Mouse (Mus musculus) heart, postnatal 0 days (tissue): ENCODE measurements around the gene Farp1. TPM values are rescaled to one million over a fixed set of nuclear protein-coding genes. Genes with fewer than 3 reads are reported as not detected.

Experiments
- ATAC-seq: fragments of 200-750 bp; cut with Nextera tagmentation; 2 replicates; pipeline ENCODE4 v1.8.0; 2017; ENCODE audit warnings: low read depth, moderate number of reproducible peaks, moderate library complexity; ENCODE audit not compliant: insufficient read depth
- DNase-seq: peaks from one replicate; pipeline ENCODE4 v3.0.0-alpha.2; 2016; ENCODE audit warnings: low spot score
- H3K27ac ChIP-seq: fragments of 300-500 bp; sonication (generic); 2 replicates; pipeline ENCODE4 v1.5.1; 2014; ENCODE audit warnings: low read depth, mild to moderate bottlenecking
- H3K27me3 ChIP-seq: fragments of 300-500 bp; sonication (generic); 2 replicates; pipeline ENCODE4 v1.6.1; 2014; ENCODE audit warnings: low read length, mixed read lengths; ENCODE audit not compliant: control insufficient read depth, insufficient read depth
- H3K36me3 ChIP-seq: fragments of 300-500 bp; sonication (generic); replicated peaks from 2 replicates; pipeline ENCODE4 v1.6.1; 2014; ENCODE audit warnings: low read length, mixed read lengths; ENCODE audit not compliant: control insufficient read depth, insufficient read depth
- H3K4me1 ChIP-seq: fragments of 300-500 bp; sonication (generic); 2 replicates; pipeline ENCODE4 v1.6.1; 2014; ENCODE audit warnings: antibody characterized with exemption; ENCODE audit not compliant: control insufficient read depth, insufficient read depth
- H3K4me2 ChIP-seq: fragments of 300-500 bp; sonication (generic); 2 replicates; pipeline ENCODE4 v1.6.1; 2014; ENCODE audit warnings: low read depth, mild to moderate bottlenecking, low read length, moderate library complexity
- H3K4me3 ChIP-seq: fragments of 300-500 bp; sonication (generic); 2 replicates; pipeline ENCODE4 v1.5.1; 2014; ENCODE audit warnings: low read depth, low read length
- H3K9ac ChIP-seq: fragments of 300-500 bp; sonication (generic); replicated peaks from 2 replicates; pipeline ENCODE4 v1.6.1; 2014; ENCODE audit warnings: low read depth, low read length, mixed read lengths
- H3K9me3 ChIP-seq: fragments of 300-500 bp; sonication (generic); replicated peaks from 2 replicates; pipeline ENCODE4 v1.6.1; 2016; ENCODE audit warnings: low read length; ENCODE audit not compliant: control insufficient read depth
- CTCF ChIP-seq: IDR thresholded peaks from 2 replicates; pipeline ENCODE4 v1.5.1; 2016; ENCODE audit warnings: antibody characterized with exemption, control low read depth, low read depth
- EP300 ChIP-seq: IDR thresholded peaks from 2 replicates; pipeline ENCODE4 v1.6.1; 2016; ENCODE audit warnings: antibody characterized with exemption, low read depth
- WGBS: fragments of 180-500 bp; shearing (Covaris S2); extraction: QIAGEN DNeasy Blood & Tissue Kit; methylation state at CpG from one replicate; pipeline ENCODE4 v1.1.7; 2014; 5-methylcytosine and 5-hydroxymethylcytosine counted together
- polyA plus RNA-seq: library from polyadenylated mRNA; unstranded; fragments of >200 nt; fragmentation: Nextera tagmentation; extraction: Ambion mirVana; gene quantifications from 2 replicates; pipeline ENCODE4 v1.2.1, GENCODE M21; 2015
- total RNA-seq: library from RNA; depleted of rRNA; stranded (reverse); fragments of >200 nt; gene quantifications from 2 replicates; pipeline ENCODE4 v1.2.3, GENCODE M21; 2014; ENCODE audit warnings: low replicate concordance

The Farp1 gene
- total and polyA plus RNA-seq, 2 experiments from 2014 or later, result 5.4 to 14.9 TPM

GRCm38 (mm10) chr14:121285379-121286120, 250.6 kb downstream of the Farp1 start:
- DNase-seq (no peak), ATAC-seq (no peak)
- H3K4me3 ChIP-seq, result no peak overlapping the region
- H3K27me3 ChIP-seq, result no peaks in the 10 kb centered on the region
- H3K27ac ChIP-seq, result no peak overlapping the region
- no peak overlapping the region for H3K4me2 ChIP-seq
- TF ChIP-seq CTCF (peak; percentile 30), EP300 (no peak)
- H3K9ac ChIP-seq, result no peak overlapping the region
- H3K9me3 ChIP-seq, result no peaks in the 10 kb centered on the region
- 92% methylated on average over 14 of the region's 14 CpGs for WGBS
- H3K36me3 ChIP-seq, result peaks cover 76% of the 10 kb centered on the region
- H3K4me1 ChIP-seq, result peaks cover 7% of the 10 kb centered on the region; the same call in 1 of the 2 replicates

GRCm38 (mm10) chr14:121291881-121292280, 256.9 kb downstream of the Farp1 start:
- H3K9ac ChIP-seq, result no peak overlapping the region
- no peak overlapping the region for H3K4me3 ChIP-seq
- TF ChIP-seq EP300 (no peak), CTCF (no peak)
- H3K27me3 ChIP-seq, result no peaks in the 10 kb centered on the region
- peaks cover 76% of the 10 kb centered on the region for H3K36me3 ChIP-seq
- H3K27ac ChIP-seq, result no peak overlapping the region
- ATAC-seq (no peak), DNase-seq (no peak)
- WGBS, result 91% methylated on average over 8 of the region's 8 CpGs
- H3K4me2 ChIP-seq, result no peak overlapping the region
- H3K9me3 ChIP-seq, result no peaks in the 10 kb centered on the region
- H3K4me1 ChIP-seq, result no peaks in the 10 kb centered on the region

GRCm38 (mm10) chr14:121292391-121292790, 257.4 kb downstream of the Farp1 start:
- 89% methylated on average over 3 of the region's 3 CpGs for whole genome bisulfite sequencing
- Histone ChIP-seq H3K27me3 (no peaks in the 10 kb centered on the region), H3K4me1 (no peaks in the 10 kb centered on the region), H3K9me3 (no peaks in the 10 kb centered on the region), H3K9ac (no peak overlapping the region), H3K27ac (no peak overlapping the region), H3K4me3 (no peak overlapping the region), H3K36me3 (peaks cover 76% of the 10 kb centered on the region), H3K4me2 (no peak overlapping the region)
- no peak for TF ChIP-seq EP300
- TF ChIP-seq CTCF, result no peak
- DNase-seq (no peak), ATAC-seq (no peak)

- DNase-seq (no peak), ATAC-seq (no peak)
- Histone ChIP-seq H3K4me1 (no peaks in the 10 kb centered on the region), H3K36me3 (peaks cover 81% of the 10 kb centered on the region), H3K9me3 (no peaks in the 10 kb centered on the region), H3K9ac (no peak overlapping the region), H3K4me3 (no peak overlapping the region), H3K27ac (no peak overlapping the region), H3K27me3 (no peaks in the 10 kb centered on the region), H3K4me2 (no peak overlapping the region)
- TF ChIP-seq CTCF, result no peak
- no peak for TF ChIP-seq EP300
- 50% methylated on average over 12 of the region's 12 CpGs for WGBS
Measured at GRCm38 (mm10) chr14:121294484-121294883, 259.5 kb downstream of the Farp1 start.

GRCm38 (mm10) chr14:121297103-121297502, 262.1 kb downstream of the Farp1 start:
- Histone ChIP-seq H3K4me3 (no peak overlapping the region), H3K4me2 (no peak overlapping the region), H3K9me3 (no peaks in the 10 kb centered on the region), H3K4me1 (no peaks in the 10 kb centered on the region), H3K27ac (no peak overlapping the region), H3K9ac (no peak overlapping the region), H3K27me3 (no peaks in the 10 kb centered on the region), H3K36me3 (peaks cover 86% of the 10 kb centered on the region)
- no peak for ATAC-seq
- DNase-seq, result no peak
- TF ChIP-seq CTCF (no peak), EP300 (no peak)
- WGBS, result 94% methylated on average over 6 of the region's 6 CpGs

GRCm38 (mm10) chr14:121298537-121298936, 263.5 kb downstream of the Farp1 start:
- Histone ChIP-seq H3K4me3 (no peak overlapping the region), H3K9me3 (no peaks in the 10 kb centered on the region), H3K27ac (no peak overlapping the region), H3K4me1 (no peaks in the 10 kb centered on the region), H3K9ac (no peak overlapping the region), H3K36me3 (peaks cover 75% of the 10 kb centered on the region), H3K27me3 (no peaks in the 10 kb centered on the region), H3K4me2 (no peak overlapping the region)
- DNase-seq (no peak), ATAC-seq (no peak)
- no peak for TF ChIP-seq EP300
- TF ChIP-seq CTCF, result no peak
- 88% methylated on average over 5 of the region's 5 CpGs for WGBS
